Mouse (Mus musculus): ENCODE measurements at regions not wholly inside any gene's neighbourhood (a gene's known extent, or its start where the extent isn't known, plus 50 kb on each side); places are given as distances from the start of the nearest gene placed in this dataset.

DNA sequence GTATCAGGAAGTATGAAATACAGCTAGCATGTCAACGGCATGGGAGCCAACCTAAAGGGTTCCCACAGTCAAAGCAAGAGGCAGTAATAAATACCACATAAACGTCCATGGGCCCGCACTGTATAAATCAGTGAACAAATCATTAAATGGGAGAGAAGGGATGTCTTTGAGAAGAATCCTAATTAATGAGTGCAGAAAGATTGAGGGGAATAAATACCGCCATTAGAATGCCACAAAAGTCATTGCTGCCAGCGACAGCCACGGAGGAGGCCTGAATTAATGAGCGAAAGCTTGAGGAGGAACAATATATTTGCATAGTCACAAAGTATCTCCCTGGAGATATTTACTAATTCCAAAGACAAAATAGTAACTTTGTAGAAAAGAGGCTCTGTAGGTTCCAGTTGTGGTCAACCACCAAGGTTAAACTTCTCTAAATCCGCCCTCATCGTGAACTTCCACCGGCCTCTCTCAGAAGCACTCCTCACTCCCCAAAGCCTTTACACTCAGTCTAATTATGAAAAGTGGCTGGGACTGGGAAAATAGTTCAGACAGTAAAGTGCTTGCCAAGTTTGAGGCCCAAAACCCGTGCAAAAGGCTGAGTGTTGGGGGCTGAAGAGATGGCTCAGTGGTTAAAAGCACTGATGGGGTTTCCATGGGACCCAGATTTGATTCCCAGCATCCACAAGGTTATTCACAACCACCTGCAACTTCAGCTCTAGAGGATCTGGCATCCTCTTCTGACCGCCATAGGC lies 64.4 kb upstream of the Ppp1r26 start:
- TF ChIP-seq TAL1 (conservative IDR thresholded peaks at IDR 0.05; ENCODE audit: low read depth, low read length) (no peak), CTCF (IDR thresholded peaks at IDR 0.05; ENCODE audit: low read depth, low read length) (no peak), GATA1 (IDR thresholded peaks at IDR 0.05; ENCODE audit: borderline replicate concordance, low read length) (no peak), GATA2 (IDR thresholded peaks at IDR 0.05; ENCODE audit: borderline replicate concordance, low read depth, low read length) (no peak)
